Mouse (Mus musculus) duodenum, adult 2 months (tissue): ENCODE measurements around the gene Esr1. TPM values are rescaled to one million over a fixed set of nuclear protein-coding genes. Genes with fewer than 3 reads are reported as not detected.

Experiments
- polyA plus RNA-seq: library from polyadenylated mRNA; depleted of rRNA; stranded (reverse); fragments of >200 nt; gene quantifications from 2 replicates; pipeline ENCODE4 v1.2.3, GENCODE M21; 2012; ENCODE audit warnings: low replicate concordance; rRNA removed

The Esr1 gene
- 0.94 and 1.1 TPM in 2 replicates for polyA plus RNA-seq

DNA sequence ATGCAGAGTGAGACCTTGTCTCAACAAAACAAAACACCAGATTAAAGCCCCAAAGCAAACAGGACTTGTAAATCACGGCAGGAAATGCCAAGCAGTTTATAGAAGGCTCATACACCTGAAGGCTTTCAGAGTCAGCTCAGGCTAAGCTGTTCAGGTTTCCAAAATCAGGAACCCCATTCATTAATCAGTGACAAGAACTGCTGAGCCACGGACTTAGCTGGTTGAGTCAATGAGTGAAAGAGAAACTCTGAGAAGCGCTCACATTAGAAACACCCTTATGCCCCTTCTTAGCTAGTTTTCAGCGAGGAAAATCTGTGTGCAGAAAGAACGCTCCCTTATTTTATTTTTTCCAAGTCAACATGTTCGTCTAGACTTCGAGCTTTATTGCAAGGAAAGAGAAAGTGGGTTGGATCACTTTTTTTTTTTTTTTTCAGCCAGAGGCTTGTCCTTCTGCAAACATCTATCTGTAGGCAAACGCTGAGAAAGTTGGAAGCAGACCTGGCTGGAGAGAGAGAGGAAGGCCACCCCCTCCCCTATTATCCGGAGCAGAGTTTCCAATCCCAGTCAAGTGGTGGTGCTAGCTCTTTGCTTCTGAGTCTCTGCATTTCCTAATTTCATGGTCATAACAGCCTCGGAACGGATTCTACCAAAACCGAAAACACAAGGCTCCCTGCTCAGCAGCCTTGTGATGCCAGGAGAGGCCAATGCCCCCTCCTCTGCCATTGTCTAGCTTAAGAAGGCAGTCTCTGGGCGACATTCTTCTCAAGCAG is at the start of gene Esr1:
TSS of gene Esr1 (plus strand) at position 208 of the 770 bp plus-strand sequence.

Other genes starting within 250 kb of the Esr1 start
- 3.5 and 3.6 TPM in 2 replicates for gene Zbtb2, start 223.5 kb upstream of the Esr1 start, polyA plus RNA-seq
- 9.8 and 24.4 TPM in 2 replicates for gene Rmnd1, start 179.2 kb upstream of the Esr1 start, polyA plus RNA-seq
- 4.4 and 4.9 TPM in 2 replicates for gene Armt1, start 179.1 kb upstream of the Esr1 start, polyA plus RNA-seq
- 0.09 and 0.76 TPM in 2 replicates for gene Ccdc170, start 129.1 kb upstream of the Esr1 start, polyA plus RNA-seq